Mouse (Mus musculus): ENCODE results near the gene Bard1. TPM values are rescaled to one million over a fixed set of nuclear protein-coding genes. Genes with fewer than 3 reads are reported as not detected.

The Bard1 gene
- 2.9 and 3.5 TPM in 2 replicates for polyA plus RNA-seq (2014; fragmentation: Nextera tagmentation; extraction: Ambion mirVana)

DNA sequence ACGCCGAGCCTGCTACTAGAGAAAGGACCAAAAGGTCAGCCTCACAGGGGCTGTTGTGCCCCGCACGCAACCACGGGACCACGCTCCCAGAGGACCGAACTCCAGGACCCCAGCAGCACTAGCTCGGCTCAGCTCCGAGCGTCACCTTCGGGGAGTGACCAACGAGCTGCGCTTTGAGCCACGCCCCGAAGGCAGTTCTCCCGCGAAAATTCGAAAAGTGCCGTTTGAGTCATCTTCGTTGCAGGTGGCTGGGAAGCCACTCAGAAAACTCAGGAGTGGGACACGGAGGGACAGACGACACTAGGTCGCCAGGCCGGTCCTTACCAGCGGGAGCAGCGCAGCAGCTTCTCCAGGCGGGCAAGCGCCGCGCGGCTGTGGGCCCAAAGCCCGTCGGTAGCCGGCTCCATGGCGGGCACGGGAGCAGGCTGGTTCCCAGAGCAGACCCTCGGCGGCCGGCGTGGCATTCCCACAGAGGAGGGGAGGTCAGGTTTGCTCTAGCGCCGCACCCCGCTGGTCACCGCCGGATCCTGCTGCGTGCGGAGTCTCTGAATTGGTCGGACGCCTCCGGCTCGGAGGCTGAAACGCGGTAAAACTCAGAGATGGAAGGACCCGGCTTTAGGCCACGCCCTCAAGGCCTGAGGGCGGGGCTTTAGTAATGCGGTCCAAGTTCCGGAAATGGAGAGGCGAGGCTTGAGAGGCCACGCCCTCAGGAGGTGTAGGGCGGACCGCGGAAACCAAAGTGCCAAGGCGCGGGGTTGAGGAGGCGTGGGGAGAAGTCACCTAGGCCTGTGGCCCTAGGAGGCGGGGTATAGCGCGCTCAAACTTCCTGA is at the start of gene Bard1:
TSS of gene Bard1 (minus strand) at position 803 of the 830 bp plus-strand sequence.
- no peaks in the 10 kb centered on the region for H3K27me3 ChIP-seq (replicated peaks; ENCODE audit: control insufficient read depth, insufficient read depth, low read length)
- peaks cover 11% of the 10 kb centered on the region for H3K4me1 ChIP-seq (replicated peaks; ENCODE audit: control insufficient read depth, insufficient read depth, low read length)
- H3K9ac ChIP-seq (ENCODE audit: low read depth, low read length): peak within 1 kb of the TSS; percentile 93
- under 1% methylated on average over 69 of the region's 69 CpGs for WGBS
- peak; percentile 94 for DNase-seq (ENCODE audit: low spot score)
- H3K27ac ChIP-seq (ENCODE audit: low read depth, low read length): peak within 1 kb of the TSS; percentile 94
- H3K36me3 ChIP-seq (ENCODE audit: control insufficient read depth, insufficient read depth, low read length): no peaks in the 10 kb centered on the region
- no peaks in the 10 kb centered on the region for H3K9me3 ChIP-seq (ENCODE audit: control insufficient read depth, low read length)
- peak; percentile 96 for ATAC-seq (replicated peaks; ENCODE audit: low FRiP score)
- peak within 1 kb of the TSS; percentile 87 for H3K4me3 ChIP-seq (ENCODE audit: low read depth, low read length)
- H3K4me2 ChIP-seq: peak within 1 kb of the TSS; percentile 68

- Histone ChIP-seq H3K36me3 (ENCODE audit: control insufficient read depth, insufficient read depth, low read length) (no peaks in the 10 kb centered on the region), H3K4me2 (no peak overlapping the region), H3K27ac (ENCODE audit: low read depth, low read length) (no peak overlapping the region), H3K9me3 (ENCODE audit: control insufficient read depth, low read length) (no peaks in the 10 kb centered on the region), H3K4me3 (ENCODE audit: low read depth, low read length) (no peak overlapping the region), H3K27me3 (replicated peaks; ENCODE audit: control insufficient read depth, insufficient read depth, low read length) (no peaks in the 10 kb centered on the region), H3K4me1 (replicated peaks; ENCODE audit: control insufficient read depth, insufficient read depth, low read length) (no peaks in the 10 kb centered on the region), H3K9ac (ENCODE audit: low read depth, low read length) (no peak overlapping the region)
- ATAC-seq (replicated peaks; ENCODE audit: low FRiP score): no peak
- WGBS: 80% methylated on average over 4 of the region's 4 CpGs
- no peak for DNase-seq (ENCODE audit: low spot score)
Measured at GRCm38 (mm10) chr1:71127171-71127570, 24.2 kb upstream of the Bard1 start.

- Histone ChIP-seq H3K27ac (ENCODE audit: low read depth, low read length) (no peak overlapping the region), H3K9me3 (ENCODE audit: control insufficient read depth, low read length) (no peaks in the 10 kb centered on the region), H3K27me3 (replicated peaks; ENCODE audit: control insufficient read depth, insufficient read depth, low read length) (no peaks in the 10 kb centered on the region), H3K4me3 (ENCODE audit: low read depth, low read length) (no peak overlapping the region), H3K36me3 (ENCODE audit: control insufficient read depth, insufficient read depth, low read length) (no peaks in the 10 kb centered on the region), H3K4me1 (replicated peaks; ENCODE audit: control insufficient read depth, insufficient read depth, low read length) (no peaks in the 10 kb centered on the region), H3K9ac (ENCODE audit: low read depth, low read length) (no peak overlapping the region), H3K4me2 (no peak overlapping the region)
- DNase-seq (ENCODE audit: low spot score): no peak
- 73% methylated on average over 2 of the region's 2 CpGs for WGBS
- ATAC-seq (replicated peaks; ENCODE audit: low FRiP score): no peak
Measured at GRCm38 (mm10) chr1:71118511-71118910, 15.6 kb upstream of the Bard1 start.

- H3K9ac ChIP-seq (ENCODE audit: low read depth, low read length): no peak overlapping the region
Measured at GRCm38 (mm10) chr1:71117253-71117652, 14.3 kb upstream of the Bard1 start.

GRCm38 (mm10) chr1:71115781-71116180 is 12.8 kb upstream of the Bard1 start:
- H3K9ac ChIP-seq (ENCODE audit: low read depth, low read length): no peak overlapping the region
- no peaks in the 10 kb centered on the region for H3K4me1 ChIP-seq (replicated peaks; ENCODE audit: control insufficient read depth, insufficient read depth, low read length)
- no peaks in the 10 kb centered on the region for H3K9me3 ChIP-seq (ENCODE audit: control insufficient read depth, low read length)
- ATAC-seq (replicated peaks; ENCODE audit: low FRiP score): no peak
- H3K27me3 ChIP-seq (replicated peaks; ENCODE audit: control insufficient read depth, insufficient read depth, low read length): no peaks in the 10 kb centered on the region
- no peak overlapping the region for H3K4me2 ChIP-seq
- H3K4me3 ChIP-seq (ENCODE audit: low read depth, low read length): no peak overlapping the region
- no peak overlapping the region for H3K27ac ChIP-seq (ENCODE audit: low read depth, low read length)
- WGBS: 65% methylated on average over 2 of the region's 2 CpGs
- H3K36me3 ChIP-seq (ENCODE audit: control insufficient read depth, insufficient read depth, low read length): no peaks in the 10 kb centered on the region
- DNase-seq (ENCODE audit: low spot score): no peak

More at GRCm38 (mm10) chr1:71117253-71117652, 14.3 kb upstream of the Bard1 start:
- Histone ChIP-seq H3K4me1 (replicated peaks; ENCODE audit: control insufficient read depth, insufficient read depth, low read length) (no peaks in the 10 kb centered on the region), H3K27ac (ENCODE audit: low read depth, low read length) (no peak overlapping the region), H3K27me3 (replicated peaks; ENCODE audit: control insufficient read depth, insufficient read depth, low read length) (no peaks in the 10 kb centered on the region), H3K36me3 (ENCODE audit: control insufficient read depth, insufficient read depth, low read length) (no peaks in the 10 kb centered on the region), H3K4me2 (no peak overlapping the region), H3K4me3 (ENCODE audit: low read depth, low read length) (no peak overlapping the region), H3K9me3 (ENCODE audit: control insufficient read depth, low read length) (no peaks in the 10 kb centered on the region)
- DNase-seq (ENCODE audit: low spot score): no peak
- WGBS: 75% methylated on average over 4 of the region's 4 CpGs
- ATAC-seq (replicated peaks; ENCODE audit: low FRiP score): no peak

DNA sequence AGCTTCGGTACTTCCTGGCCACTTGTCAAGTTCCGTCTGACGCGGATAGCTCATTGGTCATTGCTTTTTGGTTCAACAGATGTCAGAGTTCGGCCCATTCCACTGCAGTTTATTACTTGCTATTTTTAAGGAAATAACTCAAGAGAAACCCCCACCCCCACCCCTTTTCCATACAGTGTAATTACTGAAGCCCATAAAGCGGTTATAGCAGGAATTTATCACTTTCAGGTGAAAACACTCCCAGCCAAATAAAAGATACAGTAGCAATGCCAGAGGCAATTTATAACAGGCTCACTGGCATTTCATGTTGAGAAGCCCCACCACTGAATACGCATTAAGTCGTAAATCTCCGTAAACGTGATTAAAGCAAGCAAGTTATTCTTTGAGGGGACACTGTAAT is 6.9 kb upstream of the Bard1 start:
- Histone ChIP-seq H3K36me3 (ENCODE audit: control insufficient read depth, insufficient read depth, low read length) (no peaks in the 10 kb centered on the region), H3K4me3 (ENCODE audit: low read depth, low read length) (no peak overlapping the region), H3K27me3 (replicated peaks; ENCODE audit: control insufficient read depth, insufficient read depth, low read length) (no peaks in the 10 kb centered on the region), H3K27ac (ENCODE audit: low read depth, low read length) (no peak overlapping the region), H3K9ac (ENCODE audit: low read depth, low read length) (no peak overlapping the region), H3K4me2 (no peak overlapping the region), H3K4me1 (replicated peaks; ENCODE audit: control insufficient read depth, insufficient read depth, low read length) (no peaks in the 10 kb centered on the region), H3K9me3 (ENCODE audit: control insufficient read depth, low read length) (no peaks in the 10 kb centered on the region)
- DNase-seq (ENCODE audit: low spot score) (no peak), ATAC-seq (replicated peaks; ENCODE audit: low FRiP score) (no peak)
- 80% methylated on average over 10 of the region's 10 CpGs for WGBS

DNA sequence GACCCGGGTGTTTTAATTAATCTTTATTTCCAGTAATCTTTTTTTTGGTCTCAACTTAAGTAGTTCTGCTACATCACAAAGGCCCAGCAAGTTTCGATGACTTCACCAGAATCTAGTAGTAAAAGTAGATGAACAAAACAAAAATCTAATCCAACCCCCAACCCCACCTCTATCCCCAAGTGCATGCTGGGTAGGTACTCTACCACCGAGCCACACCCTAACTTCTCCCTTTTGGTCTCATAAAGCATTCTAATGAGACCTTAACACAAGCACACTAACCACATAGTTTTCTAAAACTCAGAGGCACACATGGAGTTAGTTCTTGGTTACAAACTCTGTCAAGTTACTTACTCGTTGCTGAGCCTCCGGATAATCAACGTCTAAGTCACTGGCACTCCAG is 3.2 kb upstream of the Bard1 start:
- no peak overlapping the region for H3K9ac ChIP-seq (ENCODE audit: low read depth, low read length)
- no peak overlapping the region for H3K27ac ChIP-seq (ENCODE audit: low read depth, low read length)
- no peak overlapping the region for H3K4me3 ChIP-seq (ENCODE audit: low read depth, low read length)
- H3K4me1 ChIP-seq (replicated peaks; ENCODE audit: control insufficient read depth, insufficient read depth, low read length): no peaks in the 10 kb centered on the region
- 90% methylated on average over 6 of the region's 6 CpGs for WGBS
- ATAC-seq (replicated peaks; ENCODE audit: low FRiP score): no peak
- DNase-seq (ENCODE audit: low spot score): no peak
- no peaks in the 10 kb centered on the region for H3K27me3 ChIP-seq (replicated peaks; ENCODE audit: control insufficient read depth, insufficient read depth, low read length)
- no peaks in the 10 kb centered on the region for H3K36me3 ChIP-seq (ENCODE audit: control insufficient read depth, insufficient read depth, low read length)
- H3K9me3 ChIP-seq (ENCODE audit: control insufficient read depth, low read length): no peaks in the 10 kb centered on the region
- no peak overlapping the region; the same call in 1 of the 2 replicates for H3K4me2 ChIP-seq

- H3K4me2 ChIP-seq: no peak overlapping the region; the same call in 1 of the 2 replicates
Measured at GRCm38 (mm10) chr1:71105724-71106123, 2.8 kb upstream of the Bard1 start.

More at GRCm38 (mm10) chr1:71105724-71106123, 2.8 kb upstream of the Bard1 start:
- Histone ChIP-seq H3K4me3 (ENCODE audit: low read depth, low read length) (no peak overlapping the region), H3K4me1 (replicated peaks; ENCODE audit: control insufficient read depth, insufficient read depth, low read length) (no peaks in the 10 kb centered on the region), H3K27ac (ENCODE audit: low read depth, low read length) (no peak overlapping the region), H3K9ac (ENCODE audit: low read depth, low read length) (no peak overlapping the region), H3K36me3 (ENCODE audit: control insufficient read depth, insufficient read depth, low read length) (no peaks in the 10 kb centered on the region), H3K27me3 (replicated peaks; ENCODE audit: control insufficient read depth, insufficient read depth, low read length) (no peaks in the 10 kb centered on the region), H3K9me3 (ENCODE audit: control insufficient read depth, low read length) (no peaks in the 10 kb centered on the region)
- no peak for DNase-seq (ENCODE audit: low spot score)
- no peak for ATAC-seq (replicated peaks; ENCODE audit: low FRiP score)
- WGBS: 56% methylated on average over 8 of the region's 8 CpGs

Data from liver, embryonic 11.5 days (tissue).